Mouse (Mus musculus): ENCODE results near the gene Eid2b.
"Not testable (repeated sequence)": the region's sequence is repeated elsewhere in the genome, so short reads cannot be mapped to it uniquely, and the experiment has no call there.

Gene Eid2b

DNA sequence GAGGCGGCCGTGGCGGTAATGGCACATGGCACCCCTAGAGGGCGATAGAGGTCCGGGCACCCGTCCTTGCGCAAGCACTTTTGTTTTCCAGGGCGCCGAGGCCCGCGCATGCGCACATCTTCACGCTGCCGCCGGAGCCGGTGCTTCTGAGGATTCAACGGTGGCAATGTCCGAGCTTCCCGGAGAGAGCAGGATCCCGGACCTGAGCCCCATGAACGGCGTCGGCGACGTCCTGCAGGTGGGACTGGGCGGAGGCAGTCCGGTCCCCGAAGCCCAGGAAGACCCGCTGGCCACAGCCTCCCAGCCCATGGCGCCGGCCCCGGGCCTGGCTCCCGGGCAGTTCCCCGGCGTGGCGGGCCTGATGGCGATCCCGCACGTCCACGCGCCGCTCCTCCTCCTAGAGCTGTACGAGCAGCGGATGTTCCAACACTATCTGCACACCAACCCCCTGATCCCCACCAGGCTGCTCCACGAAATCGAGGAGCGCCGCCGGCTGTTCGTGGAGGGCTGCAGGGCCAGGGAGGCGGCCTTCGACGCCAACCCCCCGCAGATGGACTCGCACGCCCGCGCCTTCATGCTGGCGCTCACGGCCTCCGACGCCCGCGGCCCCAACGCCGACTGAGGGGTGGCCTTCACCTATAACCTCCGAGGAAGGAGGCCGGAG is at the start of gene Eid2b:
Gene Eid2b, plus strand, starts transcription at position 125 of the 664 bp plus-strand sequence.
- DNase-seq, result peak; percentile 97

DNA sequence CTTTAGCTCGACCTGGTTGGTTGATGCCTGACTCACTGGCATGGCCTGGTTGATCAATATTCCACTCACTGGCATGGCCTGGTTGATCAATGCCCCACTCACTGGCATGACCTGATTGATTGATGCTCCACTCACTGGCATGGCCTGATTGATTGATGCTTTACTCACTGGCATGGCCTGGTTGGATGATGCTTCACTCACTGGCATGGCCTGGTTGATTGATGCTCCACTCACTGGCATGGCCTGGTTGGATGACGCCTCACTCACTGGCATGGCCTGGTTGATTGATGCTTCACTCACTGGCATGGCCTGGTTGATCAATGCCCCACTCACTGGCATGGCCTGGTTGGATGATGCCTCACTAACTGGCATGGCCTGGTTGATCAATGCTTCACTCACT is 33.6 kb upstream of the Eid2b start:
- not testable (repeated sequence) for DNase-seq

DNA sequence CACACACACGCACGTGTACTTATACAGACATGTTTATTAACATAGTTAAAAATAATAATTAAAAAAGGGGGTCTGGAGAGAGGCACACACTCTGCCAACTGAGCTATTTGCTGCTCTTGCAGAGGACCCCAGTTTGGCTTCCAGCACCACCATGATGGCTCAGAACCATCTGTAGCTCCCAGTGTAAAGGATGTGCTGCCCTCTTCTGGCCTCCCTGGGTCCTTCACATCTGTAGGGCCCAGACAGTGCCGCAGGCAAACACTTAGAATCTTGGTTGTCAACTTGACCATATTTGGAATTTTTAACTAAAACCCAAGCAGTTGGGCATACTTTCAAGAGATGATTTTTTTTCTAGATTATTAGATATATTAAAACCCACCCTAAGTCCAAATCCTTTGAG is 28.6 kb upstream of the Eid2b start:
- no peak for DNase-seq

DNA sequence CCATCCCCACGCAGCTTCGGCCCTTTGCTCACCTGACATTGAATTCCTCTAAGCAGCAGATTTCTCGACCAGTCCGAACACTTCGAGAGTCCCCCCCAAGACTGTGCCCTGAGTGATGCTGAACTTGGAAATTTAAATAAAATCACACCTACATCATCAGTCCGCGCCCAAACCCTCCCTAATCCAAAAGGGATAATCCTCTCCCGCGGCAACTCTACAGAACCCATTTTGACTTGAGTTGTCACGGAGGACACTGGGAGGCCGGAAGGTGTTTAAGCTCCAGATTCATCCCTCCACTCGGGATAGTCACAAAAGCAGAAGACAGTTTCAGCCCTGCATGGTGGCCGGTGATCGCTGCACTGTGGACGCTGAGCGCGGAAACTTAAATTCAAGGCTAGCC is 25.6 kb upstream of the Eid2b start:
- DNase-seq, result no peak

DNA sequence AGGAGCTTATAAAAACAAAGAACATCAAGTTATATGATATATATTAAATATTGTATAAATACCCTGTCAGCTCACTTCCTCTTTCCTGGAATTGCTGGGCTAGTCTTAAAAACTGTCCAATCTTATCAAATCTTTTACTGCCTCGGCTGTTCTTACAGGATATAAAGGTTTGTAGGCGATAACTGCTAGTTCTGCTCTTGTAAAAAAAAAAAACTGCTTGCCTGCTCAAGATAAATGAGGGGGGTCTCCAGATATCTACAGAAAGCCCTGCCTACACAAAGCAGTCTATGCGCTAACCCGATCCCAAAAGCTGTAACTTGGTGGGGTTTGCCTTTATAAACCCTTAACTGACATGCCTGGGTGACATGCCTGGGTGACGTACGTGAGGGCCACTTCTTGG is 22.9 kb upstream of the Eid2b start:
- DNase-seq, result no peak

DNA sequence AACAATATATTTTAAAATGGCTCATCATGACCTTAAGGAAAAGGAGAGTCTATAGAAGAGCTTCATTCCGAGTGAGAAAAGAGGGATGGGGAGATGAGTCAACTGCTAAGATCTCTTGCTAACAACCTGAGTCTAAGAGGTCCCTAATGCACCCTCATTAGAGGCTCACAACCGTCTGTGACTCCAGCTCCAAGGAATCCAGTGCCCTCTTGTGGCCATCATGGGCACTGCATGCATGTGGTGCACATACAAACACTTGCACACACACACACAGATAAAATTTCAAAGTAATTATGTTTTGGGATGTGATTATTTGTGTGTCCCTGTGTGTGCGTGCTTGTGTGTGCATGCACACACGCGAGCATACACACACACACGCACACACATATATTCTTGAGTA is 22.1 kb upstream of the Eid2b start:
- DNase-seq, result no peak

DNA sequence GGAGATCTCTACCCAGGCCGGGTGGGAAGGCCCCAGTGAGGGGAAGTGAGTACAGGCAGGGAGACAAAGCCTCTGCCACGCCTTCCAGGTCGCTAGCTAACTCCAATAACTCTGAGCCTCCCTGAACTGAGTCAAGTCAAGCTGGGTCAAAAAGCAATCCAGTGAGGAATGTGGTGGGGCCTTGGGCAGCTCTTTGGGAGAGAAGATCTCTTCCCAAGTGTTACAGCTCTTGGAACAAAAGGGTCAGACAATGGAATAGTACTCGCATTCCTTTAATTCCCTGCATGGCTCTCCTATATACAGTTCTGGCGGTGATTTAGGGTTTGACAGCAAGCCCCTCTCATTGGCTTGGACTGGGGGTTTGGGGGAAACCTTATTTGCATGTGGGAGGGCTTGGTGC is 14.7 kb upstream of the Eid2b start:
- DNase-seq, result no peak

DNA sequence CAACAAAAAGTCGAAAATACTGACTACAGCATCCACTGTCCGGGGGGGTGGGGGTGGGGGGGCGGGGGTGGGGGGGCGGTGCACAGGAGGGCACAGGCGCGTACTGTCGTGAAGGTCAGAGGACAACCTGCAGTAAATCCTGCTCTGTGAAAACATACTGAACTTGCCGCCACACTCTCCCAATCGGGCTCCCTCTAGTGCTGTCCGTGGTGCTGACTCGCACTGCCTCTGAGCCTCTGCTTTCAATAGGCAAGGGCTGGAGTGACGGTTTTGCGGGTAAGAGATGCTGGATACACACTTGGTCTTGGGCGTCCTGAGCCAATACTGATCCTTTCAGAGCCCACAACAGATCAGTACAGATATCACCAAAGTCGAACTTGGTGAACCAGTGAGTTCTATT is 13.8 kb upstream of the Eid2b start:
- peak; percentile 78 for DNase-seq

DNA sequence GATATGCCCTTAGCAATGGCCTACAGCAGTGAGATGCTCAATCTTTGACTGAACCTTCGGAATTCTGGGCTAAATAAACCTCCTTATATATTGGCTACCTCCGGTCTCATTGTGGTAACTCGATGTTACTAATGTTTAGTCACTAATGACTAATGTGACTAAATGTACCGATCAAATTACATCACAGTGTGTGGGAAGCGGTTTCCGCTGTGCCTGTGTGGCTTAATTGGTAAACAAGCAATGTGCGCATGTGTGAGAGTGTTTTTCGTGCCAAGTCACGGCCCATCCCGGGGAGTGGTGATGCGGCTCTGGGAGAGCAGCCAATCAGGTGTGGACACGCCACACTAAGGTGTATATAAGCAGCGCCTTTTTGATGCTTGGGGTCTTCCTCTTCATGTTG is 12.1 kb upstream of the Eid2b start:
- DNase-seq, result no peak

DNA sequence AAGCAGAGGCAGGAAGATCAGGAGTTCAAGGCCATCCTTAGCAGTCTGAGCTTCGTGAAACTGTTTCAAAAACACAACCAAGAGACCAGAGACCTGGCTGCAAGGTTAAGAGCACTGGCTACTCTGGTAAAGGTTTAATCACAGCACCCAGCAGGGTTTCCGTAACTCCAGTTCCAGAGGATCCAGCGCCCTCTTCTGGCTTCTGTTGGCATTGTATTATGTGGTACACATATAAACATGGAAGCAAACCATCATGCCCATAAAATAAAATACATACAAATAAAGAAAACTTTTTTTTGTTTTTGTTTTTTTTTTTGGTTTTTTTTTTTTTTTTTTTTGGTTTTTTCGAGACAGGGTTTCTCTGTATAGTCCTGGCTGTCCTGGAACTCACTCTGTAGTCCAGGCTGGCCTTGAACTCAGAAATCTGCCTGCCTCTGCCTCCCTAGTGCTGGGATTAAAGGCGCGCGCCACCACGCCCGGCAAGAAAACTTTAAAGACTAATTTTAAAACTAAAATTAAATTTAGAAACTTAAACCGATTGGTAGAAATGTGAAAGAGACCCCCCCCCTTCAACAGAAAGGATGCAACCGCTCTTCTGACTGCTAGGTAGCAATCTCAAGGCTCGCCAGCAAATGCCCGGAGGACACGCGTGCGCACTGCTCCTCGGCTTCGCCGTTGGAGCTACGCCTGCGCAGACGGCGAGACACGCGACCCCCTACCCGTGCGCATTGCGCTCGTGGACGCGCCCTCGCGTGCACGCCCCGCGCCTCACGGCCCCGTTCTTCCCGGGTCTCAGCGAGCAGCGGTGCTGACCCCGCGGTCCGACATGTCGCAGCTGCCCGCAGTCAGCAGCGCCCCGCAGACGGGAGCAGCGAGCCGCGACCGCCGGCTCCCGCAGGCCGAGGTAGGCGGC is 10.2 kb upstream of the Eid2b start, which contains the start of gene Eid2:
Gene Eid2, plus strand, starts transcription at position 753 of the 913 bp plus-strand sequence.
- peak; percentile 83 for DNase-seq

DNA sequence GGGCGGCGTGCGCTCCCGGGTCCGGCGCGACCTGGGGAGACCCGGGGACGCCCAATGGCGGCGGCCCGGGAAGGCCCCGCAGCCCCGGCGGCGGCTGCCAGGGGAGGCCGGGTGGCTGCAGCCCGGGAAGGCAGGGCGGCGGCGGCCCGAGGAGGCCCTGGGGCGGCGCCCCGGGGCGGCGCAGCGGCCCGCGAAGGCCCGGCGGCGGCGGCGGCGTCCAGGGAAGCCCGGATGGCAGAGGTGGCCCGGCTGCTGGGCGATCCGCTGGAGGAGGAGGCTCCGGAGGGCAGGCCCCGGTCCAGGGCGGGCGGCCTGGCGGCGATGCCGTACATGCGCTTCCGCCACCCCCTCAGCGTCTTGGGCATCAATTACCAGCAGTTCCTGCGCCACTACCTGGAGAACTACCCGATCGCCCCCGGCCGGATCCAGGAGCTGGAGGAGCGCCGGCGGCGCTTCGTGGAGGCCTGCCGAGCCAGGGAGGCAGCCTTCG is 9.5 kb upstream of the Eid2b start:
- DNase-seq, result peak; percentile 50

DNA sequence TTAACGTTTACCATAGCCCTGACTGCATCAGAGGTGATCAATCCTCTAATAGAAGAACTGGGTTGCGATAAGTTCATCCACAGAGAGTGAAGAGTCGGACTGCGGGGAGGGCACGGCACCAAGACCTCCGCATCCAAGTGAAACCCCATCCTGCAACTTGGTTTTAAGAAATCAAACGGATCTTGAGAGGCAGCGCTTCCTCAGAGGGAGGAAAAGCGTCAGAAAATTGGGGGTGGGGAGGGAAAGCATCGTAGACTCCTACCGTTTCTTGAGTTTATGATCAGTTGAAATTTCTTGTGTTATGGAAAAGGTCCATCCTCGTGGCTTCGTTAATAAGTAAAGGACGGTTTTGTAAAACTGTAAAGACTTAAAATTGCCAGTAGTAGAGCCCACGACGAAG is 9.0 kb upstream of the Eid2b start:
- no peak for DNase-seq

DNA sequence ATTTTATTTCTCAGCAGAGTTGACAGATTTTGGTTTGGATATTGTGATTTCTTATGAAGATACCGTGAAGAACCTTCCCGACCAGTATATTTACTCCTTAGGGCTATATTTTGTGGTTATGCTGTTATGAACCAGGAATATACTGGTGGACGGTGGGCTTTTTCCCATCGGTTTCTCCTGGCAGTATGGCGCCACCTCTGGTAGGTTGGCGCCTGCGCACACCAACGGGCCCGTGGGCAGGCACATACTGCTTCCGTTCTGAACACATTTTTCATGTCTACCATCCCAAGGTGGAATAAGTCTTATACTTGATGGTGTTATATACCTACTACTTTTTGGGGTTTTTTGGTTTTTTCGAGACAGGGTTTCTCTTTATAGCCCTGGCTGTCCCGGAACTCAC is 8.2 kb upstream of the Eid2b start:
- DNase-seq, result no peak

DNA sequence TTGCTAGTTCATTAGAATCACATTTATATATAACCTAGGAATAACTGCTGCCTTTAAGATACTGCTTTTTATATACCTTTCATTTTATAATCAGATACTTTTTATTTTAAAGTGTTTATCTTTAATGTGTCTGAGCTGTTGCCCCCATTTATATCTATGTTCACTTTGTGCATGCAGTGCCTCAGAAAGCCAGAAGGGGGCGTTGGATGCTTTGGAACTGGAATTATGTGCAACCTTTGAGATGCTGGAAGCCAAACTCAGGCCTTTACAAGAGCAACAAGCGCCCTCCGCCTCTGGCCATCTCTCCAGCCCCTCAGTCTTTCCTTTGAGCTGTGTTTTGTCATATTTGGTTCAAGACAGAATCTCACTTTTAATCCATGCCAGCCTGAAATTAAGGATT is 5.8 kb upstream of the Eid2b start:
- DNase-seq, result no peak

DNA sequence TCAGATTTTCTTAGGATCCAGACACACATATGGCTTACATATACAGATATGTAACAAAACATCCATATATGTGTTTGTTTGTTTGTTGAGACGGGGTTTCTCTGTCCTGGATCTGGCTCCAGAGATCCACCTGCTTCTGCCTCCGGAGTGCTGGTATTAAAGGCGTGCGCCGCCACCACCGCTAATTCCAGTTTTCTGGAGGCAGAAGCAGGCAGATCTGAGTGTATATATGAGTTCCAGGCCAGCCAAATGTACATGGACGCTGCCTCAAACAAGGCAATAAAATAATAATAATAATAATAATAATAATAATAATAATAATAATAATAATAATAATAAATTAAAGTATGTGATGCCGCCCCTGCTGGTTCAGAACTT is 313 bp upstream of the Eid2b start:
- no peak for DNase-seq

DNA sequence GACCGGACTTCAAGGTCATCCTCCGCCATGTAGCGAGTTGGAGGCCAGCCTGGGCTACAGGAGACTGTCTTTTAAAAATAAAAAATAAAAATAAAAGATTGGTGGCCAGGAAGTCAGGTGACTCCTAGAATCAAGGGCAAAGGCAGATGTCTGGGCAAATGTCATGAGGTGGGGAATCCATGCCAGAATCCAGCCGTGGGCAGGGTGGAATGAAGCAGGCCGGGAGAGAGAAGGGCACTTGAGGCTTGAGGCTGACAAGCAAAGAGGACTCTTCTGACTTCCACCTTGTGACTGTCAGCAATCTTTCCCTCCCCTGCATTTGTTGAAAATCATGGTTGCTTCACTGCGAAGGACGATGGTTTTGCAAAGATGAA is 727 bp downstream of the Eid2b start:
- DNase-seq, result no peak

DNA sequence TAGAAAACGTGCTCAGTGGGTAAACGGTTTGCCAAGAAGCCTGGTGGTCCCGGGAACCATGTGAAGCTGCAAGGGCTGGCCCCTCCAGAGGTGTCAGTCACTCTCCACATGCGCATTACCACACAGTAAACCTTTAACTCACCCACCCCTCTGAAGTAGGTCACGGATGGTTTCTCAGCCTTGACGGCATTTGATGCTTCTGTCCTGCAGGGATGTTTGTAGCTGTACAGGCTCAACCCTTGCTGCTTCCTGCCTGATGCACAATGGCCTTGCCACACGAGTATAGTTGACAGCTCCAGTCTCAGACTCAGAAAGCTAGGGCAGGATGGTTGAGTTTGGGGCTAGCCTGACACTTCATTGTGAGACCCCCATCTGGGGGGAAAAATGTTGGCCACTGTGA is 3.1 kb downstream of the Eid2b start:
- peak; percentile 56 for DNase-seq

DNA sequence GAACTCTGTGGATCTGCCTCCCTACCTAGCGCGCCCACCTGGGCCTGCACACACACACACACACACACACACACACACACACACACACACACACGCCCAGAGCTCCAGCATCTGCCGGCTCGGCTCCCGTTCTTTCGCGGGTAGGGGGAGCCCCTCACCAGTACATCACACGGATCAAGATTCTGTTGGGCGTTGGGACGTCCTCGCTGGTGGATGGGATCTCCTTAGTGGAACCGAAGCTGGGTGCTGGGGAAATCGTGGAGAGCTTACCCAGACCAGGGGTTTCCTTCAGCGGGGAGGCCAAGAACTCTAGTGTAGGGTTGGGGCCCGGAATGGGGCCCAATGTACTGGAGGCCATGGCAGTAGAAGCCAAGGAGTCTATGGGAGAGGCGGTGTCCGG is 12.6 kb downstream of the Eid2b start:
- DNase-seq, result peak; percentile 23

DNA sequence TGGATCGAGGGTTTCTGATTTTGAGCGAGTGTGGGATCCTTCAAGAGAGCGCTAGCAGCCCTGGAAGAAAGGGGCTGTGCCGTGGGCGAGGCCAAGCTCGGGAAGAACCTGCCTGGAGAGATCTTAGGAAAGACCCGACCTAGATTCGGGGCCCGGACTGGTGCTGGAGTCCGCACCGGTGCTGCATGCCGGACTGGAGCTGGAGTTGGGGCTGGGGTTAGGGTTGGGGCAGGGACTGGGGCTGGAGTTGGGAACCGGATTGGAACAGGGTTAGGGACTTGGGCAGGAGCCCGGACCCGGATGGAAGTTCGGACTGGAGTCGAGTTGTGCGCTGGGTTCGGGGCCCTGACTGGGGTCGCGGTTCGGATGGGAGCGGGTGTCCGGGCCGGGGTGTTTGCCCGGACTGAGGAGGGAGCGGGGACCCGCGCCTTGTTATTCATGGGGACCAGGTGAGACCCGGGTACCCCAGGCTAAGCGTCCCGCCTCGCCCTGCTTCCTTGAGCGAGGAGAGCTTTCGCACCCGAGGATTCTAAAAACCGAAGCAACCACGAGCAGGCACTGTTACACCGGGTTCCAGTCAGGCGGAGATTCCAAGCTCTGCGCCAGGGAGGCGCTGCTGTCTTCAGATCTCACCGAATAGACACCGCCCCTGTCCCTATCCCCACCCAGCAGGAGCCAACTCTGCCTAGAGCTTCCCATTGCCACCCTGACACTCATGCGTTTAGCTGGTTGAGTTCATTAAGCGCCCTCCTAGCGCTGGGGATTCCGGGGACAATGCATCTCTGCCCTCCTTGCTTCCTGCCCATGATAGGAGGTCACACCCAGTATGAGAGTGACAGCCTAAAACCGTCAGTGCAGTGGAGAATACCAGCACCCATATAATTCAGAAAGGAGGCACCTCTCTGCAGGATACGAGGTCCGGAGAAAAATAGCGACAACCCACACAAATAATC is 13.4 kb downstream of the Eid2b start, which contains the start of gene Selenov:
Gene Selenov, minus strand, starts transcription at position 549 of the 953 bp plus-strand sequence.
- DNase-seq, result no peak

DNA sequence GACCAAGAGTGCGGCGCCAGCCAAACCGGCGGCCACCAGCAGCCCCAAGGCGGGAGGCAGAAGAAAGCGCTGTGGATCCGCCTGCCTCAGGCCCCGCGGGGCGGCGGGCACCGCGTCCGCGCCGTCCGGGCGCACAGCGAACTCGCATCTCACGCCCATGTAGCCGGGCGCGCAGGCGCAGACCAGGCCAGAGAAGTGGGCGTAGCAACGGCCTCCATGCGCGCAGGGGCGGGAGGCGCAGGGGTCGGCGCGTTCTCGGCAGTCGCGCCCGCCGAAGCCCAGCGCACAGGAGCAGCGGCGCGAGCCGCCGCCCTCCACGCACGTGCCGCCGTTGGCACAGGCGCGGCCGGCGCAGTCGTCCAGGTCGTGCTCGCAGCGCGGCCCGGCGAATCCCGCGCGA is 16.9 kb downstream of the Eid2b start:
- DNase-seq, result peak; percentile 55

DNA sequence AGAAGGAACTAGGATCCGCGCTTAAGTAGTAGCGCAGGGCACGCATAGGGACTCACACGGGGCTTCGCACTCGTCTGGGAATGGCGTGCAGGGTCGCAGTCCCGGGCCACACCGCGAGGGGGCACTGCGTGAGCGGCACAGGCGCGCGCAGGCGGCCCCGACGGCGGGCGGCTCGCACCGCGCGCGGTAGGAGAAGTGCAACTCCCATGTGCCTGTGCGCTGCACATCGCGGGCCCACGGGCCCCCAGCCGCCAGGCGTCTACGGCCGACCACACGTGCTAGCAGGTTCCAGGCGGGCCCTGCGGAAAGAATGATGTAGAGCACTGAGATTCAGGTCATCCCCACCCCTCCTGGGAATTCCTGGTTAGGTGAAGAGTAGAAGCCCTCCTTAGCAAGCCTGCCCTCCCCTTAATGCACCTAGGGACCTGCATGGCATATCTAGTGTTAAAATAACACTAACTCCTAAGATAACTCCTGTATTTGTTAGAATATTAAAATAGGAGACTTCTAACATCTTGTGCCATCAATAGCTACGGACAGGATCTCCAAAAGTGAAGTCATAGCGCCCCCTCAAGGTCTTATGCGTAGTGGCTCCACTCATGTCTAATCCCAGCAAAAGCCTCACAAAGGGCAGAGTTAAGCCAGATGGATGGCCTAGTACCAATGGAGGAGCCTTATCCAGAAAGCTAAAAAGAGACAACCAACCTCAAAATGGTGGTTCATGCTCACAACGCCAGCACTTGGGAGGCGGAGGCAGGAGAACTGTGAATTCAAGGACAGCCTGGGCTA is 21.5 kb downstream of the Eid2b start:
- DNase-seq, result peak; percentile 47

Measured in thymus, postnatal 14 days (tissue).